Mouse (Mus musculus) cerebellum, adult 11 months (tissue): ENCODE data around the gene Miga1.

Source experiments
- DNase-seq: peaks from one replicate; pipeline ENCODE4 v3.0.0; 2022

Gene Miga1

GRCm38 (mm10) chr3:152339862-152340557, at the start of gene Miga1:
Miga1 (minus strand) TSS chr3:152340407.
- DNase-seq, result peak; percentile 84

GRCm38 (mm10) chr3:152384106-152384505, 43.9 kb upstream of the Miga1 start:
- no peak for DNase-seq

- DNase-seq, result no peak
These were observed 35.9 kb upstream of the Miga1 start for GRCm38 (mm10) chr3:152376063-152376462.

- no peak for DNase-seq
These were observed 24.0 kb upstream of the Miga1 start for GRCm38 (mm10) chr3:152364181-152364580.

- no peak for DNase-seq
These were observed 18.9 kb upstream of the Miga1 start for GRCm38 (mm10) chr3:152359151-152359550.

GRCm38 (mm10) chr3:152356751-152357150, 16.5 kb upstream of the Miga1 start:
- DNase-seq, result no peak

- no peak for DNase-seq
These were observed 15.2 kb upstream of the Miga1 start for GRCm38 (mm10) chr3:152355361-152355760.

- DNase-seq, result no peak
These were observed 13.4 kb upstream of the Miga1 start for GRCm38 (mm10) chr3:152353434-152354177.

- DNase-seq, result no peak
These were observed 12.1 kb upstream of the Miga1 start for GRCm38 (mm10) chr3:152352289-152352688.

- no peak for DNase-seq
These were observed 10.8 kb upstream of the Miga1 start for GRCm38 (mm10) chr3:152350966-152351365.

- DNase-seq, result no peak
These were observed 10.2 kb upstream of the Miga1 start for GRCm38 (mm10) chr3:152350431-152350830.

GRCm38 (mm10) chr3:152348011-152348830, 8.0 kb upstream of the Miga1 start:
- DNase-seq, result no peak

GRCm38 (mm10) chr3:152347227-152347626, 7.0 kb upstream of the Miga1 start:
- DNase-seq, result no peak

- DNase-seq, result peak; percentile 52
These were observed 6.5 kb upstream of the Miga1 start for GRCm38 (mm10) chr3:152346633-152347141.

GRCm38 (mm10) chr3:152345732-152346632, 5.8 kb upstream of the Miga1 start, which contains the start of gene Usp33:
Usp33 (plus strand) TSS chr3:152346478.
- DNase-seq, result peak; percentile 95

GRCm38 (mm10) chr3:152342961-152343517, 2.8 kb upstream of the Miga1 start:
- DNase-seq, result no peak

- DNase-seq, result no peak
These were observed 4.1 kb downstream of the Miga1 start for GRCm38 (mm10) chr3:152336085-152336484.

GRCm38 (mm10) chr3:152333641-152334040, 6.6 kb downstream of the Miga1 start:
- no peak for DNase-seq

GRCm38 (mm10) chr3:152332545-152333300, 7.5 kb downstream of the Miga1 start:
- DNase-seq, result no peak

- DNase-seq, result no peak
These were observed 8.1 kb downstream of the Miga1 start for GRCm38 (mm10) chr3:152332104-152332503.
